Mouse (Mus musculus) forebrain, embryonic 15.5 days (tissue): ENCODE measurements around the gene Rab1a. TPM values are rescaled to one million over a fixed set of nuclear protein-coding genes. Genes with fewer than 3 reads are reported as not detected.
A peak's percentile ranks its signal among the peaks of the same experiment; 100 is the strongest.

ENCODE experiments used
- ATAC-seq: fragments of 200-750 bp; cut with Nextera tagmentation; replicated peaks from 2 replicates; pipeline ENCODE4 v1.8.0; 2017; ENCODE audit warnings: mild to moderate bottlenecking, moderate TSS enrichment, moderate library complexity
- H3K27ac ChIP-seq: fragments of 300-500 bp; sonication (generic); replicated peaks from 2 replicates; pipeline ENCODE4 v1.5.1; 2015; ENCODE audit warnings: mild to moderate bottlenecking, inconsistent platforms
- H3K27me3 ChIP-seq: fragments of 300-500 bp; sonication (generic); 2 replicates; pipeline ENCODE4 v1.6.1; 2015; ENCODE audit warnings: inconsistent platforms
- H3K36me3 ChIP-seq: fragments of 300-500 bp; sonication (generic); 2 replicates; pipeline ENCODE4 v1.6.1; 2015; ENCODE audit warnings: mild to moderate bottlenecking, inconsistent platforms
- H3K4me1 ChIP-seq: fragments of 300-500 bp; sonication (generic); 2 replicates; pipeline ENCODE4 v1.6.1; 2015; ENCODE audit warnings: inconsistent platforms
- H3K4me2 ChIP-seq: fragments of 300-500 bp; sonication (generic); replicated peaks from 2 replicates; pipeline ENCODE4 v1.6.1; 2015; ENCODE audit warnings: mild to moderate bottlenecking, inconsistent platforms
- H3K4me3 ChIP-seq: fragments of 300-500 bp; sonication (generic); 2 replicates; pipeline ENCODE4 v1.5.1; 2015; ENCODE audit warnings: mild to moderate bottlenecking, inconsistent platforms
- H3K9ac ChIP-seq: fragments of 300-500 bp; sonication (generic); replicated peaks from 2 replicates; pipeline ENCODE4 v1.6.1; 2015; ENCODE audit warnings: mild to moderate bottlenecking, inconsistent platforms
- H3K9me3 ChIP-seq: fragments of 300-500 bp; sonication (generic); 2 replicates; pipeline ENCODE4 v1.6.1; 2016; ENCODE audit warnings: inconsistent platforms
- WGBS: fragments of 180-500 bp; shearing (Covaris S2); methylation state at CpG from one replicate; pipeline ENCODE4 v1.1.7; 2015; ENCODE audit warnings: mixed read lengths; 5-methylcytosine and 5-hydroxymethylcytosine counted together
- polyA plus RNA-seq: library from polyadenylated mRNA; unstranded; fragments of >200 nt; fragmentation: Nextera tagmentation; extraction: Ambion mirVana; gene quantifications from 2 replicates; pipeline ENCODE4 v1.2.1, GENCODE M21; 2015

Gene Rab1a
- polyA plus RNA-seq, 1 experiment from 2014 or later = 314 TPM

- no peaks in the 10 kb centered on the region for H3K9me3 ChIP-seq
- H3K4me2 ChIP-seq = no peak overlapping the region
- no peak overlapping the region for H3K9ac ChIP-seq
- WGBS = 94% methylated on average over 4 of the region's 4 CpGs
- no peak for ATAC-seq
- H3K27me3 ChIP-seq = no peaks in the 10 kb centered on the region
- peaks cover 65% of the 10 kb centered on the region for H3K36me3 ChIP-seq
- H3K4me1 ChIP-seq = no peaks in the 10 kb centered on the region
- no peak overlapping the region for H3K4me3 ChIP-seq
- H3K27ac ChIP-seq = no peak overlapping the region
Measured at GRCm38 (mm10) chr11:20225938-20226337, 24.7 kb downstream of the Rab1a start.

GRCm38 (mm10) chr11:20228666-20229065, 27.4 kb downstream of the Rab1a start:
- 91% methylated on average over 5 of the region's 5 CpGs for WGBS
- Histone ChIP-seq H3K36me3 (peaks cover 60% of the 10 kb centered on the region), H3K9me3 (no peaks in the 10 kb centered on the region), H3K27me3 (no peaks in the 10 kb centered on the region), H3K4me3 (no peak overlapping the region), H3K27ac (no peak overlapping the region), H3K4me2 (no peak overlapping the region), H3K9ac (no peak overlapping the region), H3K4me1 (no peaks in the 10 kb centered on the region)
- ATAC-seq = no peak

- Histone ChIP-seq H3K9me3 (no peaks in the 10 kb centered on the region), H3K36me3 (peaks cover 59% of the 10 kb centered on the region), H3K4me2 (no peak overlapping the region), H3K4me1 (no peaks in the 10 kb centered on the region), H3K27me3 (no peaks in the 10 kb centered on the region), H3K27ac (no peak overlapping the region), H3K4me3 (no peak overlapping the region), H3K9ac (no peak overlapping the region)
- WGBS = 87% methylated on average over 4 of the region's 4 CpGs
- ATAC-seq = no peak
Measured at GRCm38 (mm10) chr11:20229311-20229710, 28.1 kb downstream of the Rab1a start.

GRCm38 (mm10) chr11:20230286-20230685, 29.1 kb downstream of the Rab1a start:
- no peak for ATAC-seq
- 76% methylated on average over 1 of the region's 1 CpGs for WGBS
- H3K4me1 ChIP-seq = no peaks in the 10 kb centered on the region
- H3K9me3 ChIP-seq = no peaks in the 10 kb centered on the region
- H3K27me3 ChIP-seq = no peaks in the 10 kb centered on the region
- no peak overlapping the region for H3K4me2 ChIP-seq
- no peak overlapping the region for H3K9ac ChIP-seq
- H3K36me3 ChIP-seq = peaks cover 59% of the 10 kb centered on the region
- no peak overlapping the region for H3K27ac ChIP-seq
- no peak overlapping the region for H3K4me3 ChIP-seq

GRCm38 (mm10) chr11:20231128-20231878, 30.1 kb downstream of the Rab1a start:
- Histone ChIP-seq H3K27me3 (no peaks in the 10 kb centered on the region), H3K4me2 (no peak overlapping the region), H3K9me3 (no peaks in the 10 kb centered on the region), H3K9ac (no peak overlapping the region), H3K36me3 (peaks cover 61% of the 10 kb centered on the region), H3K27ac (peak overlapping the region; percentile 19; the same call in 1 of the 2 replicates), H3K4me1 (no peaks in the 10 kb centered on the region), H3K4me3 (no peak overlapping the region)
- 0 out of 2 replicates have a peak, but pooled peaks have one; percentile 34 for ATAC-seq
- WGBS = 36% methylated on average over 8 of the region's 8 CpGs

- WGBS = 83% methylated on average over 5 of the region's 5 CpGs
- no peak overlapping the region for H3K4me3 ChIP-seq
- H3K4me2 ChIP-seq = no peak overlapping the region
- no peak overlapping the region for H3K9ac ChIP-seq
- ATAC-seq = no peak
- 0 out of 2 replicates have a peak overlapping the region, but pooled peaks have one; percentile 32 for H3K27ac ChIP-seq
- no peaks in the 10 kb centered on the region for H3K27me3 ChIP-seq
- H3K4me1 ChIP-seq = no peaks in the 10 kb centered on the region
- peaks cover 70% of the 10 kb centered on the region for H3K36me3 ChIP-seq
- no peaks in the 10 kb centered on the region for H3K9me3 ChIP-seq
Measured at GRCm38 (mm10) chr11:20232016-20232755, 31.0 kb downstream of the Rab1a start.

GRCm38 (mm10) chr11:20234233-20234632, 33.0 kb downstream of the Rab1a start:
- Histone ChIP-seq H3K27ac (no peak overlapping the region), H3K4me1 (no peaks in the 10 kb centered on the region), H3K4me3 (no peak overlapping the region), H3K9ac (no peak overlapping the region), H3K36me3 (peaks cover 78% of the 10 kb centered on the region), H3K4me2 (no peak overlapping the region), H3K9me3 (no peaks in the 10 kb centered on the region), H3K27me3 (no peaks in the 10 kb centered on the region)
- WGBS = 68% methylated on average over 3 of the region's 3 CpGs
- ATAC-seq = no peak

- Histone ChIP-seq H3K4me3 (no peak overlapping the region), H3K9me3 (no peaks in the 10 kb centered on the region), H3K27ac (no peak overlapping the region), H3K36me3 (peaks cover 73% of the 10 kb centered on the region), H3K4me1 (no peaks in the 10 kb centered on the region), H3K4me2 (no peak overlapping the region), H3K27me3 (no peaks in the 10 kb centered on the region), H3K9ac (no peak overlapping the region)
- no peak for ATAC-seq
- WGBS = 96% methylated on average over 7 of the region's 7 CpGs
Measured at GRCm38 (mm10) chr11:20237018-20237417, 35.8 kb downstream of the Rab1a start.

- Histone ChIP-seq H3K4me3 (no peak overlapping the region), H3K4me2 (no peak overlapping the region), H3K27me3 (no peaks in the 10 kb centered on the region), H3K36me3 (peaks cover 73% of the 10 kb centered on the region), H3K4me1 (no peaks in the 10 kb centered on the region), H3K27ac (no peak overlapping the region), H3K9me3 (no peaks in the 10 kb centered on the region), H3K9ac (no peak overlapping the region)
- no peak for ATAC-seq
- WGBS = 96% methylated on average over 3 of the region's 3 CpGs
Measured at GRCm38 (mm10) chr11:20237976-20238375, 36.7 kb downstream of the Rab1a start.

GRCm38 (mm10) chr11:20239279-20239861, 38.1 kb downstream of the Rab1a start:
- Histone ChIP-seq H3K27me3 (no peaks in the 10 kb centered on the region), H3K9me3 (no peaks in the 10 kb centered on the region), H3K4me1 (no peaks in the 10 kb centered on the region), H3K4me3 (no peak overlapping the region), H3K4me2 (no peak overlapping the region), H3K36me3 (peaks cover 65% of the 10 kb centered on the region), H3K9ac (no peak overlapping the region), H3K27ac (no peak overlapping the region)
- WGBS = 91% methylated on average over 9 of the region's 9 CpGs
- ATAC-seq = no peak

GRCm38 (mm10) chr11:20240331-20240730, 39.1 kb downstream of the Rab1a start:
- Histone ChIP-seq H3K27me3 (no peaks in the 10 kb centered on the region), H3K9me3 (no peaks in the 10 kb centered on the region), H3K4me3 (no peak overlapping the region), H3K4me1 (no peaks in the 10 kb centered on the region), H3K9ac (no peak overlapping the region), H3K36me3 (peaks cover 55% of the 10 kb centered on the region), H3K27ac (no peak overlapping the region), H3K4me2 (no peak overlapping the region)
- ATAC-seq = no peak
- 88% methylated on average over 5 of the region's 5 CpGs for WGBS

GRCm38 (mm10) chr11:20241311-20241710, 40.1 kb downstream of the Rab1a start:
- Histone ChIP-seq H3K27ac (no peak overlapping the region), H3K27me3 (no peaks in the 10 kb centered on the region), H3K9ac (no peak overlapping the region), H3K9me3 (no peaks in the 10 kb centered on the region), H3K4me3 (no peak overlapping the region), H3K4me1 (peaks cover 3% of the 10 kb centered on the region), H3K36me3 (peaks cover 47% of the 10 kb centered on the region), H3K4me2 (no peak overlapping the region)
- no peak for ATAC-seq
- WGBS = 94% methylated on average over 7 of the region's 7 CpGs
